Mouse (Mus musculus): ENCODE data around the gene Tarm1.

Tarm1 gene

DNA sequence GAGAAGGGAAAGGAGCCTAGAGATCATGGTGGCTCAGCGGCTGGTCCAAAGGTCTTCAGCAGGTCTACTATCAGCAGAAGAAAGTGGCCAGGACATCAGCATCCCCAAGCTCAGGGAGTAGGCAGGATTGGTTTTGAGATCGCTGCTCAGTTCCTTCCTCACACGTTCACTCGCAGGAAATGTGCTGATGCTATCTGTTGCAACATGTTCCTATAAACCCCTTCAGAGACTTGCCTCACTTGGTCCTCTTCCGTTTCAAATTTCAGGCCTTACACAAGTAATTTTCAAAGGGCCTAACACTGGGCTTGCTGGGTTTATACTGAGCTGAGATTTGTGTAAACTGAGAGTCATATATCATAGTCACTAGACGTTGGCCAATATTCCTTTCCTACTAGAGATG lies at the start of gene Tarm1:
Tarm1 (minus strand) TSS at position 186 of the 400 bp plus-strand sequence.
- peak; percentile 6 for DNase-seq

DNA sequence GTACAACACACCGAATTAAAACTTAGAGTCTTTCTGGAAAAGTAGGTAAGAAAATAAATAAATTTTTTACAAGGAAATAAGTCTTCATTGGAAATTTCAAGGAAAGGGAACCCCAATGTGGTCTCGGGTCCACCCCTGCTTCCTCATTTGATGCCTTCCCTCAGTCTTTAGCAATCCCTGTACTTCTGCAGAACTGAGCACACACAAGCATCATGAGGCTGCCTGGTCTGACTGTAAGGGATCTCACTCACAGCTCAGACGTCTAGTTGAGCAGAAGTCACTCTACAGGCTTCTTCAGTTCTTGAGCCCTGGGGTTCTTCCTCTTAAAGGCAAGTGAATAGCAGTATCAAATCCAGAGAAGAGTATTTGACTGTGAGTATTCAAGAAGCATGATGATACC lies 3.5 kb upstream of the Tarm1 start:
- peak; percentile 43 for DNase-seq

DNA sequence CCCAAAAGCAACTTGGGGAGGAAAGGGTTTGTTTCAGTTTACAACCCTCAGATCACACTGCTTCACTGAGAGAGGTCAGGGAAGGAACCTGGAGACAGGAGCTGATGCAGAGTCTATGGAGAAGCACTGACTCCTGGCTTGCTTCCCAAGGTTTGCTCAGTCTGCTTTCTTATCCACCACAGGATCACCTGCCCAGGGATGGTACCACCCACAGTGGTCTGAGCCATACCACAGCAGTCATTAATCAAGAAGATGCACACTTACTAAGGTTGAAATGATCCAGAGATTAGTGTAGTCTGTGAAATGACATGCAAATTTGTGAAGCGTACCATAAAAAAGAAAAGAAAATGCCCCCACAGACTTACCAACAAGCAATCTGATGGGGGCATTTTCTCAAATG lies 2.0 kb downstream of the Tarm1 start:
- DNase-seq = no peak

DNA sequence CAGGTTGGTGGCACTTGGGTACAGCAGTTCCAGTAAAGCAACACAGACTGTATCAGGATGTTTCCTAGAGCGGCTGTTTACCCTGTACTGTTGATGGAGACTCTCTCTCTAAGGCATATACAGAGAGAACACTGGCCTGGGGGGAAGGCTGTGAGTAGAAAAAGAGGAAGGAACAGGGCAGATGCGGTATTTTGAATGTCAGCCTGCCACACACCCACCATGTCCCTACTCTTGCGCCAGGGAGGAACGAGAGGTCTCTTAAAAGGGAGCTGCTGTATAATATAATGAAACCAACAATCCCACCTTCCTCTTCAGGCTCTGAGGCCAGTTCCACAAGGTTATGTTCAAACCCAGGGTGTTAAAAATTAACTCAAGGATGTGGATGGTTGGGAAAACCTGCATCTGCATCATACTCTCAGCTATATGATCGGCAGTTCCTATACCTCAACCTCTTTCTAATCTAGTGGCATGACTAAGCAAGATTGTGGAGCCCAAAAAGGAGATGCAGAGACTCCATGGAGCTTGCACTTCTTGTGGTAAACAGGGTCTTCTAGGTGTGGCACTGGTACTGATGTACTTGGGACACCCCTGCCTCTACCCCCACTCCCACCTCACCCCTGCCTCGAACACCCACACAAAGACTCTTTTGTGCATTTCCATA lies 20.3 kb downstream of the Tarm1 start:
- peak; percentile 23 for DNase-seq

DNA sequence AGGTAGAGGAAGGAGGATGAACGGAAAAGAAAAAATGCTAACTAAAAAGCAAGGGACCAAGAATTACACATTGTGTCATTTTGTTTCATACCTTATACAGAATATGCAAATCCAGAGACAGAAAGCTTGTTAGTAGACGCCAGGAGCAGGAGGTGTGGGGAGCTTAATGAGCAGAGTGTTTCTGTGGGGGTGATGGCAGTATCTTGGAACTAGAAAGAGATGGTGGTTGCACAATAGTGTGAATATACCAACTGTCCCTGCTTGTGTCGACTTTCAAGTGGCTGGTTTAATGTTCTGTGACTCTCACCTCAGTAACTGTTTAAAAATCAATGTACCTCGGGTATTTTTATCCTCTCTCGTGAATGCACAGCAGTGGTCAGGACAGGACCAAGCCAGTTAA lies 25.7 kb downstream of the Tarm1 start:
- DNase-seq = no peak

DNA sequence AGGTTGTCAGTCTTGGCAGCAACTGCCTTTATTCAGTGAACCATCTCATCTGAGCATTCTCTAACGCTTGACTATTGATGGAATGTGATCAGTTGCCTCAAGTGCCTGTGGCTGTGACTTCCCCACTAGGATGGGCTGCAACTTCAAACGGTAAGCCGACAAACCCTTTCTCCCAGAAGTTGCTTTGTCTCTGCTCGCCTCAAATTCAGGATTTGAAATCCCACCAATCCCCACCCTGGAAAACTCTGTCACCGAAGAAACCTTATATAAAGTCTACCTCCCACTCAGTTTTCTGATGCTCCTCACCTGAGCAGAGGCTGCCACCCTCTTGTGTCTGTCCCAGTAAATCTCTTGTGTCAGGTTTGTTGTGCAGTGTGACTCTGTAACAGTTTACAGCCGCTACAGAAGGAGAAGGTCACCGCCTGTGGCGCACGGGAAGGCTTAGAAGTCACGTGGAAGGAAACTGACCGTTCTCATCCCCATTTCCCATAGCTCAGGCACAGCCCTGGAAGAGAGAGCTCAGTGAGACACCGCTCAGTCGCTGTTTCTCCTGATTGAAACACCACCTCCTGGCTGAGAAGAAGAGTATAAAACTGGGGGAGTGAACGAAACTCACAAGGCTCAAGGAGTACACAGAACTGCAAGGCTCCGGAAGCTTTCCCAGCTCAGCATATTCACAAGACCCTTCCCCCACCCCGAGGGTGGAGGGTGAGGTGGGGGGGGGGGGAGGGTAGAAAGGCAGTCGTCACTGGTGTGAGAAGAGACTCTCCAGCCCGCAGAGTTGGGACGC lies 27.9 kb downstream of the Tarm1 start:
- DNase-seq = no peak

DNA sequence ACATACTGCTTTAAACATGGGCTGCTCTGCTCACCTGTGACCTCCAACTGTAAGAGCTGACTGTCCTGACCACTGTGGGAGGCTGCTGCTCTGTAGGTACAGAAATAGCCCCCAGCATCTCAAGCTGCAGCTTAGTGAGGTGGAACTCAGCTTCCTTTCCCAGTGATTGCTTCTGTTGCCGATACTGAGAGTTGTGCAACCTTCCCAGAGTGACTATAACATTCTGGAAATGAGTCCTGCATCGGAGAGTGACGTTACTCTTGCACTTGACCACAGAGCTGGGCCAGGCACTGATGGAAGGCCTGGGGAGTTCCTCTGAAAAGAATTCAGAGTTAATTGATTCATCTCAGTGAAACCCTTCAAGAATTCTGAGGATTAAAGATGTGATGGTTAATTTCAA lies 29.6 kb downstream of the Tarm1 start:
- DNase-seq = no peak

DNA sequence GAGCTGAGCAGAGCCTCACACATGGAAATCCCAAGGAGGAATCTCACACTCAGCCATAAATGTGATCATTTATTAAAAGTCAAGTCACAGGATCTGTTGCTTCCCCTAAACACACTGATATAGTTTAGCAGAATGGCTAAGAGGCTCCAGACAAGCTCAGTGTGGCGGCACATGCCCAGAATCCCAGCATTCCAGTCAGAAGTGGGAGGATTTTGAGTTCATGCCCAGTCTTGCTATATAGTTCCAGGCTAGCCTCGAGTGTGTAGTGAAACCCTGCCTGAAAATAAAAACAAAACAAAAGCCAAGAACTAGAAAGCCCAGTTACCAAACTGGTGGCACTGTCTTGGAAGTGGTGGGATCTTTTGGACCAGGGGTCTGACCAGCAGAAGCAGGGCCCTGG lies 33.8 kb downstream of the Tarm1 start:
- no peak for DNase-seq

DNA sequence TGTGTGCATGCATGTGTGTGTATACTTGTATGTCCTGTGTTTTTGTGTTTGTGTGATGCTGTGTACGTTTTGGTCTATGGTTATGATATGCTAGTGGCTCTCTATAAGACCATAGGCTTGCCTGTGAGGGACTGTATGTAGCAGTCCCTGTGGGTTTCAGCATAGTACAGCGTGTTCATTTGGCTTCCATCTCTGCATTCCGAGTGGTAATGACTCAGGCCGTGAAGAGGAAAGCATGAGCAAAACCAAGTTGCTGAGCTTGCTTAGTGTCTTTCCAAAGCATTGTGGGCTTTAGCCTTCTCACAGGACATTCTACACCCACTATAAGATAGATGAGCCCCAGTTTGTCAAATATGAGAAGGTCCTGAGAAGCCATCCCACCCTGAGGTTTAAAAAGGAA lies 39.1 kb downstream of the Tarm1 start:
- no peak for DNase-seq

DNA sequence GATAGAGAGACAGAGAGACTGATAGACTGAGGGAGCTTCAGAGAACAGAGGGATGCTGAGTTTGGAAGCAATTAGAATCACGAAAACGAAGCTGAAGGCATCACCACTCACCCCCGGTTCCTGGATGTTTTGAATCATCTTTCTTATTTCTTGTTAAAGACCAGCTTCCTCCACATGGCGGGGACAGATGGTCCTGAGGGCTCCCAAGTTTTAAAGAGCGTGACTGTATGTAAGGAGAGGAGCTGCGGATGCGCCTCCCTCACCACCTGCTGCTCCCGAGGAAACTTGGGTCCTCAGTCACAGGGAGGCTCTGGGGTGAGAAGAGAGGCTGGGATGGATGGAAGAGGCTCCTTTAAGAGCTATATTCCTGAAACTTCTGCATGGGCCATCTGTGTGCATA lies 42.2 kb downstream of the Tarm1 start:
- no peak for DNase-seq

DNA sequence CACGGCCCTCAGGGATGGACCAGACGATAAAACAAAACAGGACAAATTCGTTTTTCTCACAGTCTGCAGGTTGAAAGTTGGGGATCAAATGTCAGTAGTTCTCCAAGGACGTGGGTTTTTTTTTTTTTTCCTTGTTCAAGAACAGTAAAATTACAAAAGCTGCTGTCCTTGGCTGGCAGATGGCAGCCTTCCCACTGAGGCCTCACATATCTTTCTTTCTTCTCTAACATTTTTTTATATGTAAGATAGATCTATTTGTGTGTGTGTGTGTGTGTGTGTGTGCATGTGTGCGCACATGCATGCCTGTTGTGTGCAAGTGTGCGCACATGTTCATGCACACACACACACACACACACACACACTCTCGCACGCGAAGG lies 44.6 kb downstream of the Tarm1 start:
- no peak for DNase-seq

DNA sequence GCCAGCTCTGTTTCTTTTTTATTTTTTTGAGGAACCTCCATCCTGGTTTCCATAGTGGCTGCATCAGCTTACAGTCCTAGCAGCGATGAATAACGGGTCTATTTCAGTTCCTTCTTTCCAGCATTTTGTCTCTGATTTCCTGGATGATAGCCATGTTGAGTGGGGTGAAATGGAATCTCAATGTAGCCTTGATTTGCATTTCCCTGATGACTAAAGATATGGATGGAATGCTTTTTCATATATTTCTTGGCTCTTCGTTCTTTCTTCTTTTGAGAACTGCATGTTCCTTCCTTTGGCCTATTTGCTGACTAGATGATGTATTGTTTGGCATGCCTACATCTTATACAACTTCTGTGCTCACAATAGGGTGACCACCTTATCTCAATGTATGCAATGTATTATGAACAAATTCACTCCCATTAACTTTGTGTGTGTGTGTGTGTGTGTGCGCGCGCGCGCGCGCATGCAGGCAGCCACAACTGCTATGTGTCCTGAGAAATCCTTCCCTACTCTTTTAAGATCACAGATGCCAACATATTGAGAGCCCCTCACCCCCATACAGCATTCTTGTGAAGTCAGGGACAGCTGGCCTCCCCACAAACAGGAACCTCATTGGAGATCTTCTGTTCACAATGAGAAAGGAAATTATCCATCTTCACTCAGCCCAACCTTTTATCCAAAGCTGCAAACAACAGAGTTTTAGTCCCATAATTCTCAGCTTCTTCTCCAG lies 45.1 kb downstream of the Tarm1 start:
- no peak for DNase-seq

DNA sequence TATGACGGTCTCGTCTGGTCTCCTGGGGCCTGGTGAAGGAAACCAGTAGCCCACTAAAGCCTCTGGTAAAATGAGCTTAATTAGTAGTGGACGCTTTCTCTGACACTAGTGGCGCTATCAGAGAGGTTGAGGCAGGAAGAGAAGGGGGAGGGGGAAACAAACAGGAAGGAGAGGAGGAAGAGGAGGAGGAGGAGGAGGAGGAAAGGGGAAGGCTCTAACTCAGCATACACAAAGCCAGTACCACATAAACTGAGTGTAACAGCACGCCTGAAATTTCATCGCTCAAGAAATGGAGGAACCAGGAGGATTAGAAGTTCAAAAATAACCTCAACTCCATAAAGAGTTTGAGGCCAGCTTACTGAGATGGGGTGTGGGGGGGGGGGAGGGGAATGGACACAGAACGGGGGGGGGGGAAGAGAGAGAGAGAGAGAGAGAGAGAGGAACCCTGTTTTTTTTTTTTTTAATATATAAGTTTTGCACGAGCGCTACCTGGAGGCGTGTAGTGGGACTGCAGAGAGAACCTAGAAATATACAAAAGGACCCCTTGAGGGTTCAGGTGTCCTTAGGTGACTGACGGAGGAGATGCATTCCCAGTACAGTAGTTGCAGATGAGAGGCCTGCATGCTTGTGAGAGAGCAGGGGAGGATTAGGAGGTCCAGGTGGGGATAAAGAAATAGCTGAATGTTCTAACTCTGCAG lies 48.8 kb downstream of the Tarm1 start:
- DNase-seq = no peak

DNA sequence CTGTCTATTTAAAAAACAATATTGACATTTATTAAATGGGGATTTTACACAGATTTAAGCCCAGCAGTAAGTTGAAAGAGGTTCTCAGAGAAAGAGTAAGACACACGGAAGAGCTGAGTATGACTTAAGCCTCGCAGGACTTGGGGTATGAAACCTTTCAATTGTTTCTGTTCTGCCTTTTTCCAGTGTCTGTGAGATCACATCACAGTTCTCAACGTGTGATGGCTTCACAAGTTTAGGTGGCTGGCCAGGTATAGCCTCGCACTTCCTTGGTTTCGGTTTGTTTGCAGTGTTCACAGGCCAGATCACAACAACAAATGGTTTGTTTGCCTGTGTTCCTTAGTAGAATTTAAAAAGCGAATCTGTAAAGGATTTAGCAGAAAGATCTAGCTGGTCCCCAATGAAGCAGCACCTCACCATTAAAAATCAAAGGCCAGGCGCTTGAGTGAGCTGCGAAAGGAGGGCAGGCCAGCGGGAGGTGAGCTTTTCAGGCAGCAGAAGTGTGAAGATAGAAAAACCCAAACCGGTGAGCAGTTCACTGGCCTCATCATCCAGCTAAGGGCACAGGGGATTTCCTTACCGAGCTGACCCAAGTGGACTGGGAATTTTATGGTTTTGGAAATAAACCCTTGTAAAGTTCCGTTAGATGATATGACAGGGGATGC lies 49.5 kb downstream of the Tarm1 start:
- no peak for DNase-seq

DNA sequence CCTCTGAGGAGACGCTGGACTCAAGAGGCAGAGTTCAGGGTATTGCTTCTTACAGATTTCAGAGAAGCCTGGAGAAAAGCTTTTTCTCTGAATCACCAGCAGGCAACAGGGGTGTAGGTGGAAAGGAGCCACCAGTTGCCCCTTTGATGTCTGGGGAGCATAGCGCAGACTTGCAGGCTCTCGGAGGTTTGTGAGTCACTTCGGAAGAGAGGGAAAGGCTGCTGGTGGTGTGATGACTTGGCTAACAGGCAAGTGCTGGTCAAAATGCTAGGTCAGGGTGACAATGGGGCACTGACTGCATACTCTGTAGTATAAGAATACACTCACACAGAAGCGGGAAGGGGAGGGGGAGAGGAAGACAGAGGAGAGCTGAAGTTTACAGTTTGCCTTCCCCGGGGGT lies 51.3 kb downstream of the Tarm1 start:
- no peak for DNase-seq

DNA sequence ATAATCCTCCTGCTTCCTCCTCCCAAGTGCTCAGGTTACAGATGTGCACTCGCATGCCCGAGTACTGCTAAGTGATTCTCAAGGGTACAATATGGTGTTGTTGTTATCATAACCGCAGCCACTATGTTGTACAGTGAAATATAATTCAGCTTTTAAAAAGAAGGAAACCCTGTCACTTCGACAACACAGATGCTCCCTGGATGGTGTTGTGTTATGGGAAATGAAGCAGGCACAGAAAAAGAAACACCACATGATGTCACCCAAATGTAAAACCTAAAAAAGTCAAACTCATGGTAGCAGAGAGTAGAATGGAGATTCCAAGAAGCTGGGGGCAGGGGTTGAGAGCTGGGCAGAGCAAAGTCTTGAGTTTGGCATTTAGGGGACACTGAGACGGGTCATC lies 51.8 kb downstream of the Tarm1 start:
- no peak for DNase-seq

DNA sequence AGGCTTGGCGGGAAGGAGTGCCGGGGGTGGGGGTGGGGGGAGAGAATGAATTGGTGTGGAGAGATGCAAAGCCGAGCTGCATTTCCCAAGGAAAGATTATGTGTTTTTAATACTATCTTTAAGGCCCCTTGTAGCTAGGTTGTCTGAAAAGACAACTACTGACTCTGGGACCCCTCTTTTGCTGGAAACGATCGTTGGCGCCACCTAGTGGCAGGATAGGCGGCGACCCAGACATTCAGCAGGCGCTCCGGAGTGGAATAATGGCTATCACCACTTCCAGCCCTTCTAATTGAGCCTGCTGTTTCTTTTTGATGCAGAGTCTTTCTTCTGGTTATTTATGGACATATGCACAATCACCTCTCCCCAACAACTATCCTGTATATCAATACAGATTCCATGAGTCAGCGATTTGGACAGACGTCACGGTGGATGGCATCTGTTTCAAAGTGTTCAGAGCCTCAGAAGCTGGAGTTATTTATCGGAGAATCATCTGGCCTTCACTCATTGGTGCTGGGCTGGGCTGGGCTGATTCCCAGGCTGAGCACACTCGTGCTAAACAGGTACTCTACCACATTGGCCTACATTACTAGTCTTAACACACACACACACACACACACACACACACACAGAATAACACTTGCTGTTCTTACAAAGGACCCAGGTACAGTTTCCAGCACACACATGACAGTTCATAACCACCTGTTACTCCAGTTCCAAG lies 53.5 kb downstream of the Tarm1 start:
- DNase-seq = peak; percentile 75

DNA sequence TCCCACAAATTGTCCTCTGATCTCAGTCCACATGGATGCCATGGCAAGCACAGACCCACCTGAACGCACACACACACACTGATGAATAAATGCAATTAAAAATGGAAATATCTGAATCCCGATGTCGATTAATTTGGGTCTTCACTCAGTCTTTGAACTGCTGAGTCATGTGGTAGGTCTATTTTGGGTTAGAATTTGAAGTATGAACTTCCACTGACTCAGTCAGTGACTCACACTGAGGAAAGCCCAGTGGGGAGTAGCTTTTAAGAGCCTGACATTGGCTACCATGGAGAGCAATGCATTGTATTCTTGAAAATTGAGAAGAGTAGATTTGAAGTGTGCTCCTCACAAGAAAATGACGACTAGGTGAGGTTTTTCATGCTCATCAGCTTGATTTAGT lies 55.4 kb downstream of the Tarm1 start:
- DNase-seq = no peak

DNA sequence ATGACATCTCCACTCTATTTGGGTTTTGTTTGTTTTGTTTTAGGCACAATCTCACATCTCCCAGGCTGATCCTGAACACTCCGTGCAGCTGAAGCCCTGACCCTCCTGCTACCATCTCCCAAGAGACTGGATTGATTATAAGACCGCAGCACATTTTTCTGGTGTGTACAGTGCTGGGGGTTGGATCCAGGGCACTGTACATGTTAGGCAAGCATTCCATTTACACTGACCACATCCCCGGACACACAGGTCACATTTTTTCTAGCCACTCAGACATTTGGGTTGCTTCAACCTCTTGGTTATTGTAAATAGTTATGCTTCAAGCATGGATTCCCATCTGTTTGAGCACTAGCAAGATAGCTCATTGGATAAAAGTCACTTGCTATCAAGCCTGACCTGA lies 55.8 kb downstream of the Tarm1 start:
- no peak for DNase-seq

DNA sequence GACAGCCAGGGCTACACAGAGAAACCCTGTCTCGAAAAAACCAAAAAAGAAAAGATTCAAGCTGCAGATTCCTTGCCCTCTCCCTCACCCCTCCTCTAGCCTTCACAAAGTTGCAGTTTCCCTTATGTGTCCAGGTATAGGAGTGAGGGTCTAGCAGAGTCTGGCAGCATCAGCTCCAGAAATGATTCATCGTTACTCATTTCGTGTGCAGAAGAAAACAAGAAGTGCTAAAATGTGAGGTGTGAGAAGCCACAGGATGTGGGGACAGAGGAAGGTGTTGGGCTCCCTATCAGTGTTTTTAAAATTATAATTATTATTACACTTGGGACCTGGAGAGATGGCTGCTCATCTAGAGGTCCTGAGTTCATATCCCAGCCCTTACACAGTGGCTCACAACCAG lies 57.7 kb downstream of the Tarm1 start:
- no peak for DNase-seq

DNA sequence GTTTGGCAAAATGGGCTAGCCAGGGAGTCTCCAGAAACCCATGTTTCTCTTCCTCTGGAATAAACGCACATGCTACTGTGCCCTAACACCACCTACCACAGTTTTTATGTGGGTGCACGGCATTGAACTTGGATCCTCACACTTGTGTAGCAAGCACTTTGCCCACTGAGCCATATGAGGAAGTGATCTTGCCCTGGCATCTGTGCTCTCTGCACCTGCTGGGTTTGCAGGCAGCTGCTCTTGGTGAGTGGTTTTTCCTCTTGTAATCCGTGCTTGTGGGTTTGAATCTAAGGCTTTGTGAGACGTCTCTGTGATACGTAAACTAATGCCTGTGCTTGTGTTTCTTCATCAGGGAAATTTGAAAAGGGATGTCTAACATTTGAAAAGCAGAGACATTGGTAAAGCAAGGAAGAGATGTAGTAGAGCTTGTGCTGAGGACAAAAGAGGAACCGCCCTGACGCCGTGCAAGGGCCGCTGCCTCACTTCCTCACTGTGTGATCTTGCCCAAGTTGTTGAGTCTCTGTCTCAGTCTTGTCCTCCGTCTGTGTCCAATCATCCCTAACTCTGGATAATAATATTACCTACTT lies 59.9 kb downstream of the Tarm1 start:
- DNase-seq = peak; percentile 58

DNA sequence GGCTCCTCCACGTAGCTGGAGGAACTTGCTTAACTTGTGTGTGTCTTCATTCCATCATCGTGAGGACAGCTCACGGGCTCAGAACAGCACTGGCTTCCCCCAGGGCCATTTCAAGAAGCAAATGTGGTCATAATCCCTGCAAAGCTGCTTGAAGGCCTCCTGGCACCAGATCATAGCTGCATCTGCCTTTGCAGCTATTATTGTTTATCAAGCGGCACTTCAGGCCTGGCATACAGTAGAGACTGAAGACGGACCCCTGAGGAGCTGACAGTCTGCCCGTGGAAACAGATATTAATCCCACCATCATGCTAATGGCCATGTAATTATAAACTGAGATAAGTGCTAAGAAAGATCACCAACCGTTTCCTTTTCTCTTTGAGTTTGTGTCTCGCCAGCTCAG lies 61.9 kb downstream of the Tarm1 start:
- no peak for DNase-seq
